Mouse (Mus musculus): Measurements from ENCODE around the gene Atg7.

- TF ChIP-seq CTCF (IDR thresholded peaks at IDR 0.05; ENCODE audit: control insufficient read depth, insufficient read depth, low read length) (no peak), POLR2A (IDR thresholded peaks at IDR 0.05; ENCODE audit: borderline replicate concordance, control insufficient read depth, low read depth, low read length) (no peak)
Observed at GRCm38 (mm10) chr6:114659992-114660800, 17.3 kb downstream of the Atg7 start.
